Mouse (Mus musculus): ENCODE measurements around the gene Adgra3. TPM values are rescaled to one million over a fixed set of nuclear protein-coding genes. Genes with fewer than 3 reads are reported as not detected.

Adgra3 gene
- total and polyA plus RNA-seq, 3 experiments: not detected

GRCm38 (mm10) chr5:49990737-49991323 is 68.0 kb downstream of the Adgra3 start:
- no peaks in the 10 kb centered on the region for H3K79me2 ChIP-seq (replicated peaks; ENCODE audit: control insufficient read depth, extremely low read depth, insufficient read depth, poor library complexity, severe bottlenecking)
- no peaks in the 10 kb centered on the region for H3K4me1 ChIP-seq (ENCODE audit: control insufficient read depth in 1 of 2, insufficient read depth in 2 of 2)
- no peak overlapping the region for H3K27ac ChIP-seq (ENCODE audit: insufficient read depth, low read depth)
- in situ Hi-C loops (cut with MboI; ENCODE audit: low pct_ligation_motif_present, low pct_unique_long_range_greater_than_20kb, low sequenced_read_pairs) (no loop called here), dilution Hi-C loops (cut with MboI; ENCODE audit: extremely low pct_ligation_motif_present, extremely low pct_unique_long_range_greater_than_20kb, low sequenced_read_pairs) (no loop called here)
- no peak overlapping the region for H3K4me2 ChIP-seq (ENCODE audit: insufficient read depth, low read depth, poor library complexity, severe bottlenecking)
- no peak overlapping the region for H3K4me3 ChIP-seq (replicated peaks in 1 of 3; ENCODE audit: low read depth in 2 of 3, low read length in 2 of 3, poor library complexity in 1 of 3)
- no peak overlapping the region for H3K9ac ChIP-seq (ENCODE audit: insufficient read depth, low read depth)
- H3K27me3 ChIP-seq (replicated peaks): no peaks in the 10 kb centered on the region
- peaks cover 83% of the 10 kb centered on the region for H3K9me3 ChIP-seq (replicated peaks; ENCODE audit: low read length)
- DNase-seq (ENCODE audit: extremely low read depth): no peak
- no peaks in the 10 kb centered on the region for H3K36me3 ChIP-seq (replicated peaks in 1 of 2; ENCODE audit: control insufficient read depth in 1 of 2, insufficient read depth in 1 of 2, low read length in 1 of 2)
- no peak for TF ChIP-seq ZKSCAN1 (IDR thresholded peaks at IDR 0.05; ENCODE audit: borderline replicate concordance, low read depth, low read length)
- TF ChIP-seq IRF4 (IDR thresholded peaks at IDR 0.05; ENCODE audit: low read depth, low read length): no peak
- no peak for TF ChIP-seq CHD2 (IDR thresholded peaks at IDR 0.05; ENCODE audit: low read length)
- TF ChIP-seq ELF1 (IDR thresholded peaks at IDR 0.05; ENCODE audit: low read depth, low read length): no peak
- no peak for TF ChIP-seq KAT2A (IDR thresholded peaks at IDR 0.05; ENCODE audit: insufficient replicate concordance, low read length)
- no peak for TF ChIP-seq PAX5 (IDR thresholded peaks at IDR 0.05; ENCODE audit: low read length)

- no peak overlapping the region for H3K4me3 ChIP-seq (replicated peaks in 1 of 3; ENCODE audit: low read depth in 2 of 3, low read length in 2 of 3, poor library complexity in 1 of 3)
- H3K27me3 ChIP-seq (replicated peaks): no peaks in the 10 kb centered on the region
- H3K4me2 ChIP-seq (ENCODE audit: insufficient read depth, low read depth, poor library complexity, severe bottlenecking): no peak overlapping the region
- H3K9me3 ChIP-seq (replicated peaks; ENCODE audit: low read length): peaks cover 86% of the 10 kb centered on the region
- H3K9ac ChIP-seq (ENCODE audit: insufficient read depth, low read depth): no peak overlapping the region
- H3K27ac ChIP-seq (ENCODE audit: insufficient read depth, low read depth): no peak overlapping the region
- in situ Hi-C loops (cut with MboI; ENCODE audit: low pct_ligation_motif_present, low pct_unique_long_range_greater_than_20kb, low sequenced_read_pairs): no loop called here
- no peak for DNase-seq (ENCODE audit: extremely low read depth)
- no peaks in the 10 kb centered on the region for H3K79me2 ChIP-seq (replicated peaks; ENCODE audit: control insufficient read depth, extremely low read depth, insufficient read depth, poor library complexity, severe bottlenecking)
- no peaks in the 10 kb centered on the region for H3K4me1 ChIP-seq (ENCODE audit: control insufficient read depth in 1 of 2, insufficient read depth in 2 of 2)
- H3K36me3 ChIP-seq (replicated peaks in 1 of 2; ENCODE audit: control insufficient read depth in 1 of 2, insufficient read depth in 1 of 2, low read length in 1 of 2): no peaks in the 10 kb centered on the region
- dilution Hi-C loops (cut with MboI; ENCODE audit: extremely low pct_ligation_motif_present, extremely low pct_unique_long_range_greater_than_20kb, low sequenced_read_pairs): no loop called here
- TF ChIP-seq ZKSCAN1 (IDR thresholded peaks at IDR 0.05; ENCODE audit: borderline replicate concordance, low read depth, low read length) (no peak), BHLHE40 (IDR thresholded peaks at IDR 0.05; ENCODE audit: low read depth, low read length) (no peak), ZC3H11A (IDR thresholded peaks at IDR 0.05; ENCODE audit: low read depth, low read length) (no peak), TBP (conservative IDR thresholded peaks at IDR 0.05; ENCODE audit: low read depth, low read length) (no peak), NRF1 (IDR thresholded peaks at IDR 0.05; ENCODE audit: low read depth, low read length) (no peak), POLR2A (IDR thresholded peaks at IDR 0.05; ENCODE audit: low read depth, low read length) (no peak), EP300 (IDR thresholded peaks at IDR 0.05; ENCODE audit: low read length) (no peak), MXI1 (IDR thresholded peaks at IDR 0.05; ENCODE audit: low read depth, low read length) (no peak), MAZ (IDR thresholded peaks at IDR 0.05; ENCODE audit: low read depth, low read length) (no peak), MAFK (IDR thresholded peaks at IDR 0.05; ENCODE audit: insufficient replicate concordance, low read length) (no peak)
These were observed 70.6 kb downstream of the Adgra3 start for GRCm38 (mm10) chr5:49988015-49988798.
